Mouse (Mus musculus): ENCODE results near the gene Chac1. TPM values are rescaled to one million over a fixed set of nuclear protein-coding genes. Genes with fewer than 3 reads are reported as not detected.

Gene Chac1
- polyA plus RNA-seq, 2 experiments from 2014 or later, result not detected

DNA sequence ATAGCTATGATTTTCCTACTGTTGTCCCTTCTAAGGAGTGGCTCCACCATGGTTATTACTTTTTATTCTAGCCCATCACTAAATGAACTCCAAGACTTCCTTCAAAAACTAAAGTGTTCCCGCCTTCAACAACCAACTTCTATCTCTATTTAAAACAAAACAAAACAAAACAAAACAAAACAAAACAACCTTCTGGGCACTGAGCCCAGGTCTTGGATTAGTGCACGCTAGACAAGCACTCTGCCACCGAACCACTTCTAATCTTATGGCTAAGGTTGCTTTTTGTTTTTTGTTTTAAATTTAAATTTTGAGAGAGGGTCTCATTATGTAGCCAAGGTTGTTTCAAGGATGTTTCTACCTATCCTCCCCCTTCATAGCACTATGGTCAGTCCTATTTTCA, 26.8 kb downstream of the Chac1 start:
- ATAC-seq, result no peak

DNA sequence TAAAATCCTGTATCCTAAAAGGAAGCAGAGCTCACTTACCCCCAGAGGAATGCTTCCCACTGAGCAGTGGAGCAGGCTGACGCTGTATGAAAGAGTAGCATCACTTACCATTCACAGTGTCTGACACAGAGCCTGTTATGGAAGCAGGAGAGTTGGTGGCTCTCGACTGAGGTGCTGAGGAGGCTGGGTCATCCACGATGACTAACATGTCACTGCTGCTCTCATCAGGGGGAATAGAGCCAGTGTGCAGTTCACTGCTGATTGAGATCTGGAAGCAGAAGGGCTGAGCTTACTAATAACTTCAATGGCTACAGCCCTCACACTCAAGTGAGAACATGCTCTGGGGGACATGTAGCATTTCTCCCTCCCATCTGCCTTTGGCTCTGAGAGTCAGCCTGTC, 28.4 kb downstream of the Chac1 start:
- no peak for ATAC-seq

DNA sequence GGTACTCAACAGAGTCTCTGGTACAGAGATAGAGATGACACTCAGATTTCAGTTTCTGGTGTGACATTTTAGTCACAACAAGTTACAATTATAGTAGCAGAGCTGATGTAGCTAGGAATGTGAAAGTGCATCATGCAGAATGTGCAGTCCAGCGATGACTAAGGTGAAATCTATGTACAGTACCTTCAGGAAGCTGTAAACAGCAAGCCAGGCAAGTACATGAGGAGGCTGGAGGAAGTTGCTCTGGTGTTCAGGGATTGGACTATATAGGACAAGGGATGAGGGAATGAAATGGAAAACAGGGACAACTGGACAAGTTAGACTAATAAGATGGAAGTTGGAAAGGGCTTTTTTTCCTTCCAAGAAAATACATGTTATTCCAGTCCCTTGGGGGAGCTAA, 37.2 kb downstream of the Chac1 start:
- no peak for ATAC-seq

DNA sequence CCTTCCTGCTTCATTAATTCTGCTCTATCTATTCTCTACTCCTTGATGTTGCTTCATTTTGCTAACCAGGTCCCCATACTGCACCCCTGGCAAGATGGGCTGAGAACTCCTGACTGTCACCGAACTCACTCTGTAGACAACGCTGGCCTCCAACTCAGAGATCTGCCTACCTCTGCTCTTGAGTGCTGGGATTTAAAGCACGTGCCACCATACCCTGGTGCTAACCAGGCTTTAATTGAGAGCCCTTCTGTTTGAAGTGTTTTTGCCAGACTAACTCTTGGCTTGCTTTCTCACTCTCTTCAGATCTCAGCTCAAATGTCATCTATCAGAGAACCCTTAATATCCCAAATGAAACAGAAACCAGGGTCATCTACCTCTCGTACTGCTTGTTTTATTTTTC, 39.0 kb downstream of the Chac1 start:
- no peak for ATAC-seq

DNA sequence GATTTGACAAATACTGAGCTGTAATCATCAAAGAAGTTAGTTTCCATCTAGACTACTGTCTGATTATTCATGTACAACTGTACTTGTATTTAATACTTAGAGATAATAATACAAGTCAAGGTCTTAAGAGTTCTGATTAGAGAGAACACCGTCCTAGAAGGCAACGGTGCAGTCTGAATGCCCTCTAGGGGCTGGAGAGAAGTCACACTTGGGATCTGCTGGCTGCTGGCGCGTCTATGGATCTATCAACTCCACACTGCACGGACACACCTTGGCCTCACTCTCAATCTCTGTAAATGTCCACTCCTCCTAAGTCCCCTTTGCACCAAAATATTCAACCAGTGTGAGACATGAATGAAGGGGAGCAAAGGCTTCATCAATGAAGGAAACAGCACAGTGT, 47.2 kb downstream of the Chac1 start:
- ATAC-seq, result no peak

DNA sequence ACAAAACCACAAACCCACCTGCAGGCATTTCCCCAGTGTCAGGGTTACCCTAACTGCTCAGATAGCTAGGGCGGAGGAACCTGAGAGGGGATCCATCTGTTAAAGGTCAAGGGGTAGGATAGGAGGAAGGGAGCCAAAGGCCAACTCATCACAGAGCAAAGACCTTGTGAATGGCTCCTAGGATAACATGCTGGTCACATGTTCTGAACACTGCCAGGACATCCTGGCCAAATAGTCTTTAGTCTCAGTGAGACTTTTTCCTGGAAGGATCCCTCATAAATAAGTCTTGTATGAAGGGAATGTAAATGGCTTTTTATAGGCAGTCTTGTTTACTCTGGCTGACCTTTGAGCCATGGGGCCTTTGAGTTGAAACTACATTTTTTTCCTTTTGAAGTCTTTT, 47.6 kb downstream of the Chac1 start:
- ATAC-seq, result no peak

DNA sequence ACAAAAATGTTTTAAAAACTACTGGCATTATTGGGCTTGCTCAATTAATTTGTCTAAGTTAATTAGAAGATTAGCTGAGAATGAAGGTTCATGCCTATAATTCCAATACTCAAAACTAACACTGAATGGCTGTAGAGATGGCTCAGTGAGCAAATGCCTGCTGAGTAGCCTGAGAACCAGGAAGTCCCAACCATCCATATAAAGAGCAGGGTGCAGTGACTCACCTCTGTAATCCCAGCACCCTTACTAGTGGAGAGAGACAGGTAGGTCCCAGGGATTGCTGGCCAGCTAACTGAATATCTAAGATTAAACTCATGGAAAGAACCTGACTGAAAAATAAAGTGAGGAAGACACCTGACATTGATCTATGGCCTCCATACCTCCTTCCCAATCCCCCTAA, 48.3 kb downstream of the Chac1 start:
- no peak for ATAC-seq

Other genes with a start within 250 kb of the Chac1 start
- gene Rad51, start 238.4 kb upstream of the Chac1 start, polyA plus RNA-seq (2017; shearing (Covaris generic)), result 1 to 10 TPM; 3.6 to 4.6 TPM
- 10 to 100 TPM; 15.9 to 20.8 TPM for gene Rmdn3, start 194.2 kb upstream of the Chac1 start, polyA plus RNA-seq (2017; shearing (Covaris generic))
- gene Gchfr, start 183.5 kb upstream of the Chac1 start, polyA plus RNA-seq (2017; shearing (Covaris generic)), result not detected
- under 1 TPM; 0.38 to 0.57 TPM for gene Gm14137, start 176.7 kb upstream of the Chac1 start, polyA plus RNA-seq (2017; shearing (Covaris generic))
- 10 to 100 TPM; 54.5 to 71.7 TPM for gene Zfyve19, start 142.6 kb upstream of the Chac1 start, polyA plus RNA-seq (2017; shearing (Covaris generic))
- gene Dnajc17, start 142.4 kb upstream of the Chac1 start, polyA plus RNA-seq (2017; shearing (Covaris generic)), result 10 to 100 TPM; 16.0 to 16.6 TPM
- not detected for gene Ppp1r14d, start 121.3 kb upstream of the Chac1 start, polyA plus RNA-seq (2017; shearing (Covaris generic))
- gene Spint1, start 113.9 kb upstream of the Chac1 start, polyA plus RNA-seq (2017; shearing (Covaris generic)), result not detected
- gene Rhov, start 80.0 kb upstream of the Chac1 start, polyA plus RNA-seq (2017; shearing (Covaris generic)), result not detected
- gene Vps18, start 62.5 kb upstream of the Chac1 start, polyA plus RNA-seq (2017; shearing (Covaris generic)), result 10 to 100 TPM in 1 of 2 experiments, 1 to 10 TPM in 1; 4.7 to 13.0 TPM
- not detected for gene Dll4, start 25.4 kb upstream of the Chac1 start, polyA plus RNA-seq (2017; shearing (Covaris generic))
- gene Ino80, start 126.5 kb downstream of the Chac1 start, polyA plus RNA-seq (2017; shearing (Covaris generic)), result 1 to 10 TPM; 8.0 to 9.3 TPM
- gene Exd1, start 196.4 kb downstream of the Chac1 start, polyA plus RNA-seq (2017; shearing (Covaris generic)), result under 1 TPM in 1 of 2 experiments, not detected in 1; 0.16 TPM
- gene Chp1, start 196.5 kb downstream of the Chac1 start, polyA plus RNA-seq (2017; shearing (Covaris generic)), result 10 to 100 TPM; 75.5 to 85.2 TPM

Measured in CD4-positive, CD25-positive, alpha-beta regulatory T cell, adult 4 months (primary cell).